Mouse (Mus musculus): ENCODE measurements around the gene Setd7.

DNA sequence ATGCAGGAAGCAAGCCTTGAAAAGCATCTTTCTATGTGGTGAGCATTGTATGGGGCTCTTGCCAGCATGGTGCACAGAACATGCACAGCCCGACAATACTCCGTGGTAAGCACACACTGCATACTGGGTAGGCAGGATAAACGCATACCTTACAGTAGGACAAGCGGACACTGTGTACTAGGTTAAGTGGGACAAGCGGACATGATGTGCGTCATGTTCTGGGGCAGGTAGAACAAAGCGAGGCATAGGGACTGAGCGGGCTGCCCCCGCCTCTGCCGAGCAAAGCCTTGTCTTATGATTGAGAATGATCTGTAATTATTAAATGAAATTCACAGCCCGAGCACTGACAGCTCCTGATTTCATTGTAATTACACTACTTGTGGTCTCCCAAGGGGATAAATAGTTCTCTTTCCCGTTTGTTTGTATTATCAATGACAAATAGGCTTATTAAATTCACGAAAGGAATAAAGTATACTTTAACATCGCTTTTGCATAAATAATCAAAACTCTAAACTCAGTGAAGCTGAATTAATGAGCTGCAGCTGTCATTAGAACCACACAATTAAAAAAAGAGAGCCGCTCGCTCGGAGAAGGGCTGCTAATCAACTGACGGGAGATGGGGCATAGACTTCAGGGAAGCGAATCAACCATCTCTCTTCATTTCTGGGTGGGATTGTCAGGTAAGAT, 16.1 kb downstream of the Setd7 start:
- TF ChIP-seq CTCF (IDR thresholded peaks at IDR 0.05; ENCODE audit: control insufficient read depth, insufficient read depth, insufficient read length) (no peak), USF1 (IDR thresholded peaks at IDR 0.05; ENCODE audit: low read depth) (no peak)
